Mouse (Mus musculus) thymus, adult 2 months (tissue): ENCODE measurements around the gene Secisbp2l.

Source experiments
- CTCF ChIP-seq: fragments of 200-500 bp; IDR thresholded peaks from 2 replicates; pipeline ENCODE4 v1.5.1; 2012; ENCODE audit warnings: mild to moderate bottlenecking, control low read depth, low read length, moderate library complexity, borderline replicate concordance; ENCODE audit not compliant: control insufficient read depth, poor library complexity, insufficient read depth; ENCODE audit errors: extremely low read depth
- POLR2A ChIP-seq: fragments of 200-500 bp; IDR thresholded peaks from 2 replicates; pipeline ENCODE4 v1.6.1; 2012; ENCODE audit warnings: mild to moderate bottlenecking, low read length, control low read depth, moderate library complexity; ENCODE audit not compliant: control insufficient read depth, poor library complexity, insufficient read depth; ENCODE audit errors: extremely low read depth

- TF ChIP-seq CTCF: no peak
- TF ChIP-seq POLR2A: no peak
These were observed 87.9 kb downstream of the Secisbp2l start for GRCm38 (mm10) chr2:125694798-125695197.
